Mouse (Mus musculus) frontal cortex, adult (tissue): ENCODE data around the gene Foxq1.

ENCODE experiments used
- ATAC-seq: cut with Nextera tagmentation; 2 replicates; pipeline ENCODE4 v1.9.2; 2017; ENCODE audit warnings: mild to moderate bottlenecking, moderate library complexity, mixed read lengths; ENCODE audit not compliant: low TSS enrichment

Foxq1 gene

GRCm38 (mm10) chr13:31572806-31573508 lies 17.0 kb downstream of the Foxq1 start:
- no peak for ATAC-seq

GRCm38 (mm10) chr13:31574627-31575026 lies 18.7 kb downstream of the Foxq1 start:
- no peak for ATAC-seq

GRCm38 (mm10) chr13:31576696-31577095 lies 20.8 kb downstream of the Foxq1 start:
- ATAC-seq = no peak

- ATAC-seq = no peak
These were observed 21.6 kb downstream of the Foxq1 start for GRCm38 (mm10) chr13:31577576-31577975.

GRCm38 (mm10) chr13:31578389-31578788 lies 22.5 kb downstream of the Foxq1 start:
- ATAC-seq = no peak

GRCm38 (mm10) chr13:31579866-31580265 lies 23.9 kb downstream of the Foxq1 start:
- no peak for ATAC-seq

- ATAC-seq = no peak
These were observed 31.4 kb downstream of the Foxq1 start for GRCm38 (mm10) chr13:31587341-31587740.

- no peak for ATAC-seq
These were observed 43.6 kb downstream of the Foxq1 start for GRCm38 (mm10) chr13:31599576-31599975.

GRCm38 (mm10) chr13:31603964-31604363 lies 48.0 kb downstream of the Foxq1 start:
- no peak for ATAC-seq
